Mouse (Mus musculus): Measurements from ENCODE around the gene Dner. TPM values are rescaled to one million over a fixed set of nuclear protein-coding genes. Genes with fewer than 3 reads are reported as not detected.

Dner gene
- polyA plus RNA-seq, 1 experiment: not detected

DNA sequence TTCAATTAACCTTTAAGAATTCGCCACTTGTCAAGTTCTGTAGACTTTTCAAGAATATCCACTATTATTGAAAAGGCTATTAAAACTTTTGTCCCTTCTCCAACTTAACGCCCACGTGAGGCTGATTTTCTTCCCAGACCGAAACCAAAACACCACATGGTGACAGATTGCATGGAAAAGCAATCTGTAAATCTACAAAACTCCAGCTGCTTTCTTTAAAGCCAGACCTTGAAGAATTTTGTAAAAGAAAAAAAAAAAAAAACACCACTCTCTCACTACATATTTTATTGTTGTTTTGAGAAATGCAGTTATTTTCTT is 173.1 kb downstream of the Dner start:
- Histone ChIP-seq H3K9me3 (ENCODE audit: control insufficient read depth, low read length) (peaks cover 15% of the 10 kb centered on the region), H3K4me1 (ENCODE audit: control insufficient read depth) (no peaks in the 10 kb centered on the region), H3K27me3 (ENCODE audit: control insufficient read depth) (no peaks in the 10 kb centered on the region), H3K36me3 (ENCODE audit: control insufficient read depth) (no peaks in the 10 kb centered on the region), H3K4me3 (replicated peaks) (no peak overlapping the region)
- TF ChIP-seq GATA1 (IDR thresholded peaks at IDR 0.05; ENCODE audit: low read length): no peak
- no peak for TF ChIP-seq TAL1 (IDR thresholded peaks at IDR 0.05; ENCODE audit: low read length)

DNA sequence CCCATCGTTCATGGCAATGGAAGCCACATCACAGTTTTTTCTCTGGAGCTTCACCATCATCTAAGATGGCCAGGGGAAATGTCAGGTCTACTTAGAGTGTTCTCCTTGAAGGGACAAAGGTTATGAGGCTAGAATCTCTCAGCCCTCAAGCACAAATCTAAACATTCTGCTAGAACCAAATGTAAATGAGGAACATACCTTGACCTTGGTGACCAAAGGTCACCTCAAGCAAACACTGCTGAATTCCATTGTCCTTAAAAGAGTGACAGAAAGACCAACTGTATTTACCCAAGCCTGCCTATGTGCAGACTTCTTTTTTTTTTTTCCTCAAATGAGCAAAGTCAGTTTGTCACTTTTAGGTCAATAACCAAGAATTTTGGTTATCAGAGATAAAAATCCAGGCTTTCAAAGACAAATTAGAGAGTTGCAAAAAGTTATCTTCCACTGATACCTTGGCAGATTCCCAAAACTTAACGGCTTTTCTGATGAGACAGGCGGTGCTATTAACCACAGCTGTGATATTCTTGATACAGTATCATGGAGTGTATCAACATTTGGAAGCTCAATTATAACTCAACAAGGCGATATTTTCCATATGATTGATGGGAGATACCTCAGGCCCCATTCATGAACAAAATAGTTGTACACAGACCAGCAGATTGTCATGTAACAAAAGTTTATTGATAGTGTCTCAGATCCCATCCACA is 173.6 kb downstream of the Dner start:
- Histone ChIP-seq H3K36me3 (ENCODE audit: control insufficient read depth) (no peaks in the 10 kb centered on the region), H3K9me3 (ENCODE audit: control insufficient read depth, low read length) (peaks cover 15% of the 10 kb centered on the region), H3K27me3 (ENCODE audit: control insufficient read depth) (no peaks in the 10 kb centered on the region), H3K4me3 (replicated peaks) (no peak overlapping the region), H3K4me1 (ENCODE audit: control insufficient read depth) (no peaks in the 10 kb centered on the region)
- TF ChIP-seq TAL1 (IDR thresholded peaks at IDR 0.05; ENCODE audit: low read length) (no peak), GATA1 (IDR thresholded peaks at IDR 0.05; ENCODE audit: low read length) (no peak)

- TF ChIP-seq TAL1 (IDR thresholded peaks at IDR 0.05; ENCODE audit: low read length) (no peak), GATA1 (IDR thresholded peaks at IDR 0.05; ENCODE audit: low read length) (no peak)
- Histone ChIP-seq H3K4me3 (replicated peaks) (no peak overlapping the region), H3K36me3 (ENCODE audit: control insufficient read depth) (no peaks in the 10 kb centered on the region), H3K9me3 (ENCODE audit: control insufficient read depth, low read length) (peaks cover 14% of the 10 kb centered on the region), H3K27me3 (ENCODE audit: control insufficient read depth) (no peaks in the 10 kb centered on the region), H3K4me1 (ENCODE audit: control insufficient read depth) (no peaks in the 10 kb centered on the region)
Measured at GRCm38 (mm10) chr1:84518347-84518746, 177.7 kb downstream of the Dner start.

DNA sequence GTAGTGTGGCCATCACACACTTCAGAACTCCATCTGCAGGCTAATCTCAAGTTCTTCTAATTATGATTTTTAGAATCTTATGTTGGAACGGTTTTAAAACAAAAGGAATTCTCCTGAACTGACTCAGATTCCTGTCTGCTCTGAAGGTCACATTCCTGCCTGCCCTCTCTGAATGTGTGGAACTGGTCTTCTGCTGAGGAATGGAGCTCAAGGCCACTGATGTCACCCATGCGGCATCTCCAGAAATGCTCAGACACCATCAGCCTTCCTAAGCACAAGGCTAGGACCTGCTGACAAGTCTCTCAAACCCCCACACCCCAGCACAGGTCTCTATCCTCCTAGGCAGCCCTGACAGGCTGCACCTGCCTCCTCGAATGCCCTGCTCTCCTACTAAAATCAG is 182.8 kb downstream of the Dner start:
- no peaks in the 10 kb centered on the region for H3K36me3 ChIP-seq (ENCODE audit: control insufficient read depth)
- H3K4me3 ChIP-seq (replicated peaks): no peak overlapping the region
- peaks cover 9% of the 10 kb centered on the region; the same call in 1 of the 2 replicates for H3K9me3 ChIP-seq (ENCODE audit: control insufficient read depth, low read length)
- H3K4me1 ChIP-seq (ENCODE audit: control insufficient read depth): no peaks in the 10 kb centered on the region
- TF ChIP-seq TAL1 (IDR thresholded peaks at IDR 0.05; ENCODE audit: low read length) (no peak), GATA1 (IDR thresholded peaks at IDR 0.05; ENCODE audit: low read length) (no peak)
- H3K27me3 ChIP-seq (ENCODE audit: control insufficient read depth): no peaks in the 10 kb centered on the region

GRCm38 (mm10) chr1:84508510-84508909 is 187.5 kb downstream of the Dner start:
- Histone ChIP-seq H3K4me3 (replicated peaks) (no peak overlapping the region), H3K9me3 (ENCODE audit: control insufficient read depth, low read length) (peaks cover 5% of the 10 kb centered on the region), H3K4me1 (ENCODE audit: control insufficient read depth) (no peaks in the 10 kb centered on the region), H3K27me3 (ENCODE audit: control insufficient read depth) (no peaks in the 10 kb centered on the region), H3K36me3 (ENCODE audit: control insufficient read depth) (no peaks in the 10 kb centered on the region)
- TF ChIP-seq TAL1 (IDR thresholded peaks at IDR 0.05; ENCODE audit: low read length): no peak
- no peak for TF ChIP-seq GATA1 (IDR thresholded peaks at IDR 0.05; ENCODE audit: low read length)

GRCm38 (mm10) chr1:84507568-84507967 is 188.5 kb downstream of the Dner start:
- H3K4me3 ChIP-seq (replicated peaks): no peak overlapping the region
- H3K36me3 ChIP-seq (ENCODE audit: control insufficient read depth): no peaks in the 10 kb centered on the region
- no peaks in the 10 kb centered on the region for H3K4me1 ChIP-seq (ENCODE audit: control insufficient read depth)
- H3K9me3 ChIP-seq (ENCODE audit: control insufficient read depth, low read length): peaks cover 8% of the 10 kb centered on the region
- TF ChIP-seq GATA1 (IDR thresholded peaks at IDR 0.05; ENCODE audit: low read length): no peak
- no peak for TF ChIP-seq TAL1 (IDR thresholded peaks at IDR 0.05; ENCODE audit: low read length)
- no peaks in the 10 kb centered on the region for H3K27me3 ChIP-seq (ENCODE audit: control insufficient read depth)

DNA sequence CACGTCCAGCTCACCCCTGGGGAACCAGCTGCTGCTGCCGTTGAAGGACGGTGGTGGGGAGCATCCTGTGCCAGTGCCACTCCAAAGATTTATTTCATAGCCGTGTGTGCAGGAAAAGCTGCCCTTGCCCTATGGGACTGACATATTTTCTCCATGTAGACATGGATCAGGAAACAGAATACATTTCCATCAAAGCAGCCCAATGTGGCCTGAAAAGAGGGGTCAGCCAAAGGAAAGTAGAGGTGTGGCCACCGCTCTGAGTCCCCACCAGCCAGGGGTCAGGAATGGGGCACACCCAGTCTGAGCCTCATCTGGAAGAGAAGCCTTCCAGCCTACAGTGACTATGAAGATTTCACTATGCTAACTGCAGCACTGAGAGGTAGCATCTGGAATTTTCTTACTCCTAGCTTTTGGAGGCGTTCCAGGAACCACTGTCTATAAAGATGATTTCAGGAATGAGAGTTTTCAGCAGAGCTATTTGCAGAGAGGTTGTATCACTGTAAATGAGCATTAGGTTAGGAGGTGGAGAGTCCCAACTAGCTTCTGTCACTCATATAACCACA is 189.0 kb downstream of the Dner start:
- no peak overlapping the region for H3K4me3 ChIP-seq (replicated peaks)
- peaks cover 11% of the 10 kb centered on the region for H3K9me3 ChIP-seq (ENCODE audit: control insufficient read depth, low read length)
- no peaks in the 10 kb centered on the region for H3K27me3 ChIP-seq (ENCODE audit: control insufficient read depth)
- no peaks in the 10 kb centered on the region for H3K36me3 ChIP-seq (ENCODE audit: control insufficient read depth)
- TF ChIP-seq TAL1 (IDR thresholded peaks at IDR 0.05; ENCODE audit: low read length): no peak
- no peaks in the 10 kb centered on the region for H3K4me1 ChIP-seq (ENCODE audit: control insufficient read depth)

GRCm38 (mm10) chr1:84500673-84501072 is 195.3 kb downstream of the Dner start:
- no peaks in the 10 kb centered on the region for H3K4me1 ChIP-seq (ENCODE audit: control insufficient read depth)
- no peaks in the 10 kb centered on the region for H3K27me3 ChIP-seq (ENCODE audit: control insufficient read depth)
- H3K36me3 ChIP-seq (ENCODE audit: control insufficient read depth): no peaks in the 10 kb centered on the region
- TF ChIP-seq GATA1 (IDR thresholded peaks at IDR 0.05; ENCODE audit: low read length) (no peak), TAL1 (IDR thresholded peaks at IDR 0.05; ENCODE audit: low read length) (no peak)
- H3K4me3 ChIP-seq (replicated peaks): no peak overlapping the region
- peaks cover 11% of the 10 kb centered on the region; the same call in 1 of the 2 replicates for H3K9me3 ChIP-seq (ENCODE audit: control insufficient read depth, low read length)

GRCm38 (mm10) chr1:84491732-84492131 is 204.3 kb downstream of the Dner start:
- H3K4me1 ChIP-seq (ENCODE audit: control insufficient read depth): no peaks in the 10 kb centered on the region
- no peaks in the 10 kb centered on the region; the same call in 1 of the 2 replicates for H3K9me3 ChIP-seq (ENCODE audit: control insufficient read depth, low read length)
- no peaks in the 10 kb centered on the region for H3K27me3 ChIP-seq (ENCODE audit: control insufficient read depth)
- TF ChIP-seq GATA1 (IDR thresholded peaks at IDR 0.05; ENCODE audit: low read length) (no peak), TAL1 (IDR thresholded peaks at IDR 0.05; ENCODE audit: low read length) (no peak)
- no peak overlapping the region for H3K4me3 ChIP-seq (replicated peaks)
- no peaks in the 10 kb centered on the region for H3K36me3 ChIP-seq (ENCODE audit: control insufficient read depth)

Measured in erythroblast, embryonic 14.5 days (primary cell).